Mouse (Mus musculus) Muller cell, postnatal 12 days (primary cell): Measurements from ENCODE around the gene Sult2a1.
"Not testable (repeated sequence)": the region's sequence is repeated elsewhere in the genome, so short reads cannot be mapped to it uniquely, and the experiment has no call there.

Experiments used
- DNase-seq: peaks from one replicate; pipeline ENCODE4 v3.0.0-alpha.2; 2015; ENCODE audit errors: inconsistent ontology term

The Sult2a1 gene

GRCm38 (mm10) chr7:13837309-13837708 lies at the start of gene Sult2a1:
Sult2a1 (minus strand) TSS chr7:13837409.
- DNase-seq = not testable (repeated sequence)

GRCm38 (mm10) chr7:13813913-13814312 lies 23.3 kb downstream of the Sult2a1 start:
- DNase-seq = no peak
